Mouse (Mus musculus) ES-E14 (cell line): Measurements from ENCODE around the gene Gm14137.

ENCODE experiments used
- HCFC1 ChIP-seq: IDR thresholded peaks from 2 replicates; pipeline ENCODE4 v1.6.1; 2012; ENCODE audit warnings: low read length, inconsistent platforms, borderline replicate concordance; ENCODE audit not compliant: insufficient read depth
- MAFK ChIP-seq: IDR thresholded peaks from 2 replicates; pipeline ENCODE4 v1.6.1; 2014; ENCODE audit warnings: mild to moderate bottlenecking, low read depth, low read length, inconsistent platforms; ENCODE audit not compliant: insufficient read depth
- ZC3H11A ChIP-seq: IDR thresholded peaks from 2 replicates; pipeline ENCODE4 v1.6.1; 2012; ENCODE audit warnings: low read depth, mild to moderate bottlenecking, inconsistent platforms, low read length, borderline replicate concordance

GRCm38 (mm10) chr2:119154683-119155082 lies 19.6 kb upstream of the Gm14137 start:
- TF ChIP-seq HCFC1 (no peak), ZC3H11A (no peak), MAFK (no peak)
